Mouse (Mus musculus): ENCODE data around the gene Dcaf15.

DNA sequence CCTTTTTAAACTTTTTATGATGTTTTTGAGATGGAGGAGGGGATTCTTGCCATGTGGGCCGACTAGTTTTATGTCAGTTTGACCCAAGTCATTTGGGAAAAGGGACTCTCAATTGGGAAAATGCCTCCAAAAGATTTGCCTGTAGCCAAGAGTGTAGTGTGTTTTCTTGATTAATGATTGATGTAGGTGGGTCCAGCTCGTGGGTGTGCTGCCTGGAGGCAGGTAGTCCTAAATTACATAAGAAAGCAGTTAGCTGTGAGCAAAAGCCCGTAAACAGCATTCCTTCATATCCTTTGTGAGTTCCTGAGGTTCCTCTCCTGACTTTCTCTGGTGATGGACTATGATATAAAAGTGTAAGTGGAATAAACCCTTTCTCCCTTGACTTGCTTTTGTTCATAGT, 44.6 kb upstream of the Dcaf15 start:
- TF ChIP-seq CTCF (IDR thresholded peaks at IDR 0.05; ENCODE audit: low read depth): no peak
- no peak for TF ChIP-seq EP300 (optimal IDR thresholded peaks at IDR 0.05)

Data from stomach, postnatal 0 days (tissue).